Mouse (Mus musculus): ENCODE results near the gene Susd6.

Gene Susd6

GRCm38 (mm10) chr12:80878653-80879052, 88.3 kb downstream of the Susd6 start:
- in situ Hi-C loops (cut with MboI), result loop anchor here (25.0 kb wide), 1 partner anchor 716 kb away; no protein-coding TSS in a partner anchor

GRCm38 (mm10) chr12:80879267-80879666, 89.0 kb downstream of the Susd6 start:
- in situ Hi-C loops (cut with MboI), result loop anchor here (25.0 kb wide), 1 partner anchor 717 kb away; no protein-coding TSS in a partner anchor

GRCm38 (mm10) chr12:80881121-80881520, 90.8 kb downstream of the Susd6 start:
- in situ Hi-C loops (cut with MboI), result loop anchor here (25.0 kb wide), 1 partner anchor 719 kb away; no protein-coding TSS in a partner anchor

- in situ Hi-C loops (cut with MboI), result loop anchor here (25.0 kb wide), 1 partner anchor 721 kb away; no protein-coding TSS in a partner anchor
Measured at GRCm38 (mm10) chr12:80883278-80883677, 93.0 kb downstream of the Susd6 start.

GRCm38 (mm10) chr12:80883881-80884280, 93.6 kb downstream of the Susd6 start:
- in situ Hi-C loops (cut with MboI), result loop anchor here (25.0 kb wide), 1 partner anchor 722 kb away; no protein-coding TSS in a partner anchor

GRCm38 (mm10) chr12:80885301-80886288, 95.3 kb downstream of the Susd6 start:
- in situ Hi-C loops (cut with MboI), result loop anchor here (25.0 kb wide), 1 partner anchor 723 kb away; no protein-coding TSS in a partner anchor

- in situ Hi-C loops (cut with MboI), result loop anchor here (25.0 kb wide), 1 partner anchor 725 kb away; no protein-coding TSS in a partner anchor
Measured at GRCm38 (mm10) chr12:80887036-80887435, 96.7 kb downstream of the Susd6 start.

GRCm38 (mm10) chr12:80889331-80889730, 99.0 kb downstream of the Susd6 start:
- in situ Hi-C loops (cut with MboI), result loop anchor here (25.0 kb wide), 1 partner anchor 727 kb away; no protein-coding TSS in a partner anchor

- in situ Hi-C loops (cut with MboI), result loop anchor here (5.0 to 25.0 kb wide), 2 partner anchors 124 to 729 kb away; no protein-coding TSS in a partner anchor
Measured at GRCm38 (mm10) chr12:80891074-80891473, 100.8 kb downstream of the Susd6 start.

GRCm38 (mm10) chr12:80893720-80894494, 103.6 kb downstream of the Susd6 start:
- in situ Hi-C loops (cut with MboI), result loop anchor here (5.0 to 25.0 kb wide), 2 partner anchors 127 to 732 kb away; no protein-coding TSS in a partner anchor

GRCm38 (mm10) chr12:80894973-80895570, 104.8 kb downstream of the Susd6 start:
- in situ Hi-C loops (cut with MboI), result loop anchor here (5.0 to 25.0 kb wide), 2 partner anchors 128 to 733 kb away; no protein-coding TSS in a partner anchor

GRCm38 (mm10) chr12:80909631-80910030, 119.3 kb downstream of the Susd6 start:
- in situ Hi-C loops (cut with MboI), result no loop called here

- in situ Hi-C loops (cut with MboI), result no loop called here
Measured at GRCm38 (mm10) chr12:80917764-80918163, 127.5 kb downstream of the Susd6 start.

- in situ Hi-C loops (cut with MboI), result no loop called here
Measured at GRCm38 (mm10) chr12:80921301-80921700, 131.0 kb downstream of the Susd6 start.

- in situ Hi-C loops (cut with MboI), result no loop called here
Measured at GRCm38 (mm10) chr12:80922869-80923268, 132.6 kb downstream of the Susd6 start.

- in situ Hi-C loops (cut with MboI), result no loop called here
Measured at GRCm38 (mm10) chr12:80923602-80924001, 133.3 kb downstream of the Susd6 start.

- in situ Hi-C loops (cut with MboI), result no loop called here
Measured at GRCm38 (mm10) chr12:80924205-80924604, 133.9 kb downstream of the Susd6 start.

GRCm38 (mm10) chr12:80925919-80926318, 135.6 kb downstream of the Susd6 start:
- in situ Hi-C loops (cut with MboI), result no loop called here

- in situ Hi-C loops (cut with MboI), result no loop called here
Measured at GRCm38 (mm10) chr12:80926550-80926949, 136.2 kb downstream of the Susd6 start.

GRCm38 (mm10) chr12:80927518-80927917, 137.2 kb downstream of the Susd6 start:
- in situ Hi-C loops (cut with MboI), result no loop called here

GRCm38 (mm10) chr12:80928881-80929280, 138.6 kb downstream of the Susd6 start:
- in situ Hi-C loops (cut with MboI), result no loop called here
